24 mouse cellular contexts compared by ENCODE assay signal in the genomic region with DNA sequence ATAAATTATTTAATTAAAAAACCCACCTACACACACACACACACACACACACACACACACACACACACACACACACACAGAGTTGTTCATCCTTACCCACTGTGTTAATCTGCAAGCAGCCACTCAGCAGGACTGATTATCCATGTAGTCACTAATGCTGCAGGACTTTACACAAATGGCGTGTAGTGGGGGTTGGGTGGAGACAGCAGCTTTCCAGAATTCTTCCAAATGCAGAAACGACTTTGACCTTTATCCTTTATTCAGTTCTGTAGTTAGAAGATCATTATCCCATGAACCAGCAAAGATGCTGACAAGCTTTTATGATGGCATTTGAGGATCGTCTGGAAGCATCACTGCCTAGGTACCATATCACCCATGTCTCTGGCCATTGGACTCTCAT.
"Had no signal": no experiment of that assay in that cellular context is flagged by ENCODE, and none has a peak within 500 bp of the region (broad histone marks: within the 10 kb centered on the region; RNA-seq: fewer than 3 reads in every experiment).

No protein-coding gene starts in this region.

- H3K27me3 ChIP-seq: heart, embryonic 13.5 days; heart, embryonic 15.5 days; hindbrain, embryonic 12.5 days; intestine, embryonic 15.5 days; limb, embryonic 12.5 days; liver, embryonic 12.5 days had no signal

- H3K4me1 ChIP-seq: intestine, embryonic 15.5 days; limb, embryonic 12.5 days; liver, embryonic 12.5 days had no signal

- H3K9me3 ChIP-seq: heart, embryonic 13.5 days; heart, embryonic 15.5 days; hindbrain, embryonic 10.5 days; hindbrain, embryonic 12.5 days; intestine, embryonic 15.5 days; limb, embryonic 10.5 days; limb, embryonic 12.5 days; liver, embryonic 12.5 days had no signal

- DNase-seq: gastrocnemius, adult 2 months; gastrocnemius, postnatal 10 days; gastrocnemius, postnatal 25 days; heart, adult 2 months; heart, postnatal 4 days; kidney, postnatal 4 days; liver had no signal

- H3K27ac ChIP-seq: gastrocnemius, adult 2 months; heart, adult 2 months; heart, embryonic 13.5 days; heart, embryonic 15.5 days; hindbrain, embryonic 10.5 days; hindbrain, embryonic 12.5 days; hindbrain, embryonic 14.5 days; intestine, embryonic 15.5 days; kidney, postnatal 0 days; layer of hippocampus, adult 2 months; left cerebral cortex, adult 2 months; limb, embryonic 10.5 days; limb, embryonic 12.5 days; liver, embryonic 12.5 days; liver, embryonic 14.5 days had no signal

- ATAC-seq: hindbrain, embryonic 16.5 days; inflammation-experienced regulatory T-cells, adult 6 months; intestine, embryonic 15.5 days; intestine, postnatal 0 days; liver, embryonic 12.5 days had no signal

- H3K4me2 ChIP-seq: heart, embryonic 11.5 days; heart, embryonic 13.5 days; heart, embryonic 15.5 days; hindbrain, embryonic 12.5 days; hindbrain, embryonic 14.5 days; intestine, embryonic 15.5 days; limb, embryonic 12.5 days; liver, embryonic 12.5 days had no signal

- H3K4me3 ChIP-seq: gastrocnemius, adult 2 months; heart, adult 2 months; heart, embryonic 13.5 days; heart, embryonic 15.5 days; hindbrain, embryonic 10.5 days; hindbrain, embryonic 12.5 days; intestine, embryonic 15.5 days; layer of hippocampus, adult 2 months; left cerebral cortex, adult 2 months; limb, embryonic 10.5 days; limb, embryonic 12.5 days; liver, embryonic 12.5 days had no signal

- H3K9ac ChIP-seq: heart, embryonic 13.5 days; heart, embryonic 15.5 days; hindbrain, embryonic 12.5 days; hindbrain, embryonic 14.5 days; intestine, embryonic 15.5 days; limb, embryonic 12.5 days; liver, embryonic 12.5 days; liver, embryonic 14.5 days had no signal

- H3K36me3 ChIP-seq: heart, embryonic 13.5 days; heart, embryonic 15.5 days; hindbrain, embryonic 10.5 days; hindbrain, embryonic 12.5 days; intestine, embryonic 15.5 days; limb, embryonic 10.5 days; limb, embryonic 12.5 days; liver, embryonic 12.5 days had no signal
